Mouse (Mus musculus) layer of hippocampus, adult 9-10 months (tissue): ENCODE results near the gene Zdhhc17.

Experiments
- DNase-seq: peaks from one replicate; pipeline ENCODE4 v3.0.0; 2022; ENCODE audit warnings: low spot score

Zdhhc17 gene

DNA sequence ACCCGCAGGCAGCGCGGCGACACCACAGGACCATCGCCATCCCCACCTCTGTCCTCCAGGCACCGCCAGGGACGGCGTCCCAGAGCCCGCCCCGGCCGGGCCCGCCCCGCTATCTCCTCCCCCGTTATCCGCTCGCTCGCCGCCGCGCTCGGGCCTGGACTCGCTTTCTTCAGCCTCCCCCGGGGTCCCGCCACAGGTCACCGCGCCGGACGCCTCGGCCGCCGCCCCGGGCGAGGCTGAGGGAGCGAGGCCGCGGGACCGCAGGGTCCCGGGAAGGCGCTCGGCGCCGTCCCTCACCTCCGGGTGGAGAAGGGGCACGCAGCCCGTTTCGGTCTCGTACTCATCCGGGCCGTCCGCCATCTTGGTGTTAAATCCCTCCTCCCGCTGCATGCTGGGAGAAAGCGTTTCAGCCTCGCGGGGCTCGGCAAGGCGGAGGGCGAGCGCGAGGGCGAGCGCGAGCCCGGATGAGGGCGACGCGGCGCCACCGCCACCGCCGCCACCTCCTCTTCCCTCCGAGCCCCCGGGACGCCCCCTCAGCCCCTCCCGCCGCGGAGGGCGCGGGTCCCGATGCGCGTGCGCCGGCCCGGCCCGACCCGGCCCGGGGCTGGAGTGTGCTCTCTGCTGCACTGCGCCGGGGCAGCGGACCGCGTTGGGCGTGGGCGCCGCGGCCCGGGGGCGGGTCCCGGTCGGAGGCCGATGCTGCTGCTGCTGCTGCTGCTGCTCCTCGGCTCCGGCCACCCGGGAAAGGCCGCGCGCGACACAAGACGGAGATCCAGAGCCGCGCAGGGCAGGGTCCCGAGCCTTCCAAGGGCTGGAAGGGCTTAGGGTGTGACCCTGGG is at the start of gene Zdhhc17:
TSS of gene Zdhhc17 (minus strand) at position 500 of the 839 bp plus-strand sequence.
- peak; percentile 77 for DNase-seq

- DNase-seq: no peak
Observed at GRCm38 (mm10) chr10:111055770-111056169, 45.8 kb upstream of the Zdhhc17 start.

DNA sequence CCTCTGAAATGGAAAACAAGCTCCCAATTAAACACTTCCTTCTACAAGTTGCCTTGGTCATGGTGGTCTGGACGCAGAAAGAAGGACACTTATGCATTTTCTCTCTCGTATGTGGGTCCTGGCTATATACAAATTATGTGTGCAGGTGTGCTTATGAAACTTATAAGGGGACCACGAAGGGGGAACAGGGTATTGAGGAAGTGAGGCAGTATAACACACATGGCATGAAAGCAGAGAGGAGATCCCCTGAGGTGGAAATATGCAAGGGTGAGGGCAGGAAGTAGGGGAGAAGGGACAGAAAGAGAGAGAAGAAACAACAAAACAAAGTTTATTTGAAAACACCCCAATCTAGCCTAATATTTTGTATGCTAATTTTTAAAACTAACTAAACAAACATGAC is 41.7 kb upstream of the Zdhhc17 start:
- DNase-seq: no peak

GRCm38 (mm10) chr10:111050511-111050910 is 40.6 kb upstream of the Zdhhc17 start:
- no peak for DNase-seq

DNA sequence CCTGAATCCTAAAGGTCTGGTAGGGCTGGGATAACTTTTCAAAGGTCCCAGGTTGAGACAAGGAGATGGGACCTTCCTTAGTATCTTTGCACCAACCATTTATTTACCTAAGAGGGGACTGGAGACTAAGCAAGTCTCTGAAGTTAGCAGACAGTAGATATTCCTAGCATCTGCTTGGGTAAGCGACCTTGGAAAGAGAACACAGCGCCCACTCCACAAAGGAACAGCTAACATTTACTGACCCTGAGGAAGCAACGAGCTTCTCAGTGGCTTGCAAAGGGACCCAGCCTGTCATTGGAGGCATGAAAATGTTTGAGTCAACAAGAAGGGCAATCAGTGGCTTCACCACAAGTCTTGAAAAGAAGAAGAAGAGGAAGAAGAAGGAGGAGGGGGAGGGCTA is 40.1 kb upstream of the Zdhhc17 start:
- no peak for DNase-seq

DNA sequence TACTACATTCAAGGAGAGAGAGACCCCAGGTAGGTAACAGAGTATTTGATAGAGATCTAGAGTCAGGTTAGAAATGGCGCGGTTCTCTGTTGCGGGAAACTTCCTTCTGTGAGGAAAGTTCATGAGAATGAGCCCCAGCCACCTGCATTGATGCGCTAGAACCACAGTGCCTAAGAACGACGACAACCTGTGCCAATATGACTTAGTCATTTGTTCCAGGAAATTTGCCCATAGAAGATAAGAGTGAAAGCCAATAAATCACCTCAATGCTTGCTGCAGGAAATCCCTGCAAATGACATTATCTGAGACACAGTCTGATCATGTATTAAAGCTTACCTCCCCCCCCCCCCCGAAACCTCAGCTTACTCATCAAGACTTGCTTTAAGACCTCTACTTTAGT is 38.0 kb upstream of the Zdhhc17 start:
- no peak for DNase-seq

- DNase-seq: no peak
Observed at GRCm38 (mm10) chr10:111040078-111040656, 30.2 kb upstream of the Zdhhc17 start.

- no peak for DNase-seq
Observed at GRCm38 (mm10) chr10:111036851-111037250, 26.9 kb upstream of the Zdhhc17 start.

GRCm38 (mm10) chr10:111035134-111035533 is 25.2 kb upstream of the Zdhhc17 start:
- DNase-seq: no peak

DNA sequence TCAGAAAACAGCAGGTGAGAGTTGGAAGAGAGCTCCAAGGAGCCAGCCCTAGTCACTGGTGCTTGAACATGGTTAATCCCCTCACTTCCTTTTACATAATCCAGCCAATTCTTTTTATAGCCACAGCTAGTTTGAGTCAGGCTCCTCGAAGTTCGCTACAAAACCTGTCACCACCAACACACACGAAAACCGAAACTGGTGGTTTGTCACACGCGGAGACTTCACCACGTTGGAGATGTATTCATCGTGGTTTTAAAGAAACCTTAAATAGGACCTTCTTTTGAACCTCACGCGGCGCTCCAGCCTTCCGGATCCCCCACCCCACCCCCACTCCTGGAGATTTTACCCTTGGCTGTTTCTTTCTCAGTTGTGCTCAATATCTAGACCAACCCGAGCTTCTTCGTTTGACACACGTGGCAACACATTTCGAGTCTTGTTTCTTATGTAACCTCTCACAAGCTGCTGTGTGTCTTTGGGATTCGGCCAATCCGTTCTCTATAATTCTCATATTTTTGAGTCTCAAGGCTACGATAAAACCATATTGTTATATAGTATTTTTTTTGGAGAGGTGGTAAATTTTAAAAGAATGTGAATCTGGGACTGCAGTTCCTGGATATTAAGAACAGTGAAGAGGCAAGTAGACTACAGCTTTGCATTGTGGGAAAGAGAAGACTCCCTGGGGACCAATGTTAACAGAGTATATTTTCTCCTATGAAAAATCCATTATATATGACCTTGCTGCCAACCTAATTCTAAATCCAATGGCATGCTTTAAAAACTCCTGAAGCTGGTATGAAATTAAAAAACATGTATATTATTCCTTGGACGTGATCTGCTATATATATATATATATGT is 21.8 kb upstream of the Zdhhc17 start:
- peak; percentile 40 for DNase-seq

DNA sequence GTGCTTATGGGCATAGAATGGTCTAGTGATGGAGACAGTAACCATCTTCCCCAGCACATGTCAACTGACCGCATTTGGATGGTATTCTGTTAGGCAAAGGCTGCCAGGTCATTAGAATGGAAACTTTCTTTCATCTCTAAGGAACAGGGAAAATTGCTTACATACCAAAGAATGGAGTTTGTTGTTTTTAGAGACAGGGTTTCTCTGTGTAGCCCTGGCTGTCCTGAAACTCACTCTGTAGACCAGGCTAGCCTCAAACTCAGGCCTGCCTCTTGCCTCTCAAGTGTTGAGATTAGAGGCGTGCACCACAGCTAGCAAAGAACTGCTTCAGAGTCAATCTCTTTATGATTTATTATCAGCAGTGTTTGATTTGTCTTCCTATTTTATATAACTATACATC is 20.9 kb upstream of the Zdhhc17 start:
- DNase-seq: no peak

- no peak for DNase-seq
Observed at GRCm38 (mm10) chr10:111026106-111026505, 16.2 kb upstream of the Zdhhc17 start.

- no peak for DNase-seq
Observed at GRCm38 (mm10) chr10:111024746-111025145, 14.8 kb upstream of the Zdhhc17 start.

GRCm38 (mm10) chr10:111014476-111014875 is 4.5 kb upstream of the Zdhhc17 start:
- no peak for DNase-seq

DNA sequence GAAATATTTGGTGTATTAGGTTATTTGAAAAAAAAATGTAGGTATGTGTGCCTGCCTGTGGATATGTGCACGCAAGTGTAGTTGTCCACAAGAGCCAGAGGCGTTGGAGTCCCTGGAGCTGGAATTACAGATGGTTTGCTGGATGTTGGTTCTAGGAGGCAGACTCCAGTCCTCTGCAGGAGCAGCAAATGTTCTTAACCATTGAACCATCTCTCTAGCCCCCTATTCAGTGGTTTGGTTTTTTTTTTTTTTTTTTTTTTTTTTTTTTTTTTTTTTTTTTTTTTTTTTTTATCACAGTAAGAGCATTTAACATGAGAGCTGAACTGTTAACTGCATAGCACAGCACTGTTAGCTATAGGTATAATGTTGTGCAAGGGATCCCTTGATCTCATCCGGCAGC is 3.3 kb upstream of the Zdhhc17 start:
- no peak for DNase-seq

GRCm38 (mm10) chr10:111012496-111013038 is 2.6 kb upstream of the Zdhhc17 start:
- DNase-seq: no peak

DNA sequence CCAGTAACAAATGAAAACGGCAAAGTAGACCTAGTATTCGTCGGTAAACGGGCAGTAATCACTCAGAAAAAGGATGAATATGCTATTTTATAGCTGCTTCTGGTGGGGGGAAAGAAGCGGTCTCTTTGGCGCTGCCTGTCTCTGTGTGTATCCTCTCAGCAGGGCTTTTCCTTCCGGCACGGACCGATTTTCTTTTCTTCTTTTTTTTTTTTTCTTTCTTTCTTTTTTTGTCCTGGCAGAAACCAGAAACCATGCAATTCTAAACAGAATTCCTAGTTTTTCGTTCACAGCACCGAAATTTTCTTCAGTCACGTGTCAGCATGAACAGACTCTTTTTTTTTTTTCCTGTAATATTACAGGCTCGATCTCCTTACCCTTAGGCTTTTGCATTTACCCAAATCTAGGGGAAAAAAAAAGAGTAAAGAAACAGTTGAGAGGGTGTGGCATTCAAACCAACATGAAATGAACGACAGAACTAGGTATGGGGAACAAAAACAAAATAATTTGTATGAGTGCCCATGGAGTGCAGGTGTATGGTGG is 1.4 kb upstream of the Zdhhc17 start:
- DNase-seq: no peak

DNA sequence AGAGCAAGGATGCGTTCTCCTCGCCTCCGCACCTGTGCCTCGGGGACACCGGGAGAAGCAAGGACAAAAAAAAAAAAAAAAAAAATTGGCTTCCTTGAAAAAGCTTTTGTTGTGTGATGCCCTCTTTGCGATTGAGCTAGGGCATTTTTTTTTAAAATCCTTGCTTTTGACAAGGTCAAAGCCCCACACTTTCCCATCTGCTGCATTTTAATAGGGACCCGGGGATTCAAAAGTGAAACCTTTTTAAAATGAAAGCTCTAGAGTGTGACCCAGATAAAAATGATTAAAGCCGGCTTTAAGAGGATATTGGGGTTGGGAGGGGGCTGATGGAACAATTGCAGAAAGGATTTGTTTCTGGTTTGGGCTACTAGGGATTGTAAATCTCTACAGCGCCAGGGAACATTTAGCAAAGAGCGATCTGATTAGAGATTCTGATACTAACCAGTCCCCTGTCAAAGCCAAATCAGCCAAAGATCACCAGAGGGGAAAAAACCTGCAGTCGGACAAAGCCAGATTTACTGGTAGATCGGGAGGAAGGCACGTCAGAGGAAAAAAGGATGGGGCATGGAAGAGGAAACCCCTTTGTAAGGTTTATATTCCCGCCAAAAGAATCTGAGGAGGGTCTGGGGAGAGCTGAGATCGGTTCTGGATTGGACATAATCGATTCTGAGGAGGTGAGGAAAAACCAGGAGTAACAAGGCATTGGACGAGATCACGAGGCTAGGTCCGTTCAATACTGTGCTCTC is 713 bp upstream of the Zdhhc17 start:
- no peak for DNase-seq

DNA sequence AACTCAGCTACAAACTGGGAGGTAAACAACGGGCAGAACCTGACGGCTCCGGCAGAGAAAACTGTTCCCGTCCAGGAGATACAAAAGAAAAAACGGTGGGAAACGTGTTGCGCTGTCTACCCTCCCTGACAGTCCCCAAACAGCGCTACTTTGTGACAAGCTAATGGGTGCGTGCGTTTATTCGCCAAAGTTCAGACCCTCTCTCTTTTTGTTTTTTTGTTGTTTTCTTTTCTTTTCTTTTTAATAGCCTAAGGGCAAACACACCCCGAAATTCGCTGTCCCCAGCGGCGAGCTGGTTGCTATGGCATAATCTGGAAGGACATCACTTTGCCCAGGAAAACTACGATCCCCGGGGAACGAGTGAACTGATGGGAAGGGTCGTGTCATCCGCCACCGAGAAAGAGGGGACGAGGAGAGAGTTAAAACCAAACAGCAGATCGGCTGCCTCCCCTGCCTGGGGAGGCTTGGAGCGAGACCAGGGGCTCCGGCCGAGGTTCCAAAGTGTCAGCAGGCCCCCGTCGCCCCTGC is 763 bp downstream of the Zdhhc17 start:
- no peak for DNase-seq

DNA sequence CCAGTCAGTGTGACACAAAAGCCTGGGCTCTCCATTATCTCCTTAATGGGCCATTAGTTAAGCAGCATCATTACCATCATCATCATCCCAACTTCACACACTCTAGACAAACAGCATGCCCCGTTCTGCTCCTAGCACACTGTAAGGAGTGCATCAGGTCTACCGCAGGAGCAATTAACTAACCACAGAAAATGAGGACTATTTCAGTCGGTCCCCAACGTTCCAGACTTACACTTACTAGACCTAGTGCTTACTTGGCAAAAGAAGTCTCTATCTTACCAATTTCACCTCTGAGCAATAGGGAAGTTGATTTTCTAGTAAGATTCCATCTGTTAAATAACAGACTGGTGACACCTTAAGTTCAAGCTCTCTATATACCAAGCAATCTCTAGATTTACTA is 2.3 kb downstream of the Zdhhc17 start:
- DNase-seq: no peak
